Mouse (Mus musculus) erythroblast, embryonic 14.5 days (primary cell): Measurements from ENCODE around the gene Mcpt9.

Source experiments
- GATA1 ChIP-seq: IDR thresholded peaks from 2 replicates; pipeline ENCODE4 v1.6.1; 2012; ENCODE audit warnings: low read length, inconsistent platforms, mixed read lengths
- TAL1 ChIP-seq: IDR thresholded peaks from 3 replicates; pipeline ENCODE4 v1.6.1; 2012; ENCODE audit warnings: low read length, inconsistent platforms, mixed read lengths

DNA sequence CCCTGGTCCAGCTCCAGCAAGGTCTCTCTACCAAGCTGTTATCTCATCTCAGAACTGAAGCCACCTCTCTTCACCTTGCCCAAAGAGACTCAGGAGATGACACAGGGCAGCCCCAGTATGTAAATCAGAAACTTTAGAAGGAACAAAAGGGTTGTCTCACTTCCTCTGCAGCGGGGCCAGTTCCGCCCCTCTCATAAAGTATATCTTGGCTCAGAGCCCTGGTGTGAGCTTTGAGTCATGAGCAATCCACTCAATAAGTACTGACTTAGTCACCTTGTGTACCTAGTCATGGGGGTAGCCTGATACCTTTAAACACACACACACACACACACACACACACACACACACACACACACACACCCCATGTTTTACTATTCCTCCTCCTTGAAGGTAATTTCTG lies 4.1 kb upstream of the Mcpt9 start:
- no peak for TF ChIP-seq GATA1
- TF ChIP-seq TAL1 = no peak
